Comparison of ENCODE assay signal across 18 mouse cellular contexts in the genomic region with DNA sequence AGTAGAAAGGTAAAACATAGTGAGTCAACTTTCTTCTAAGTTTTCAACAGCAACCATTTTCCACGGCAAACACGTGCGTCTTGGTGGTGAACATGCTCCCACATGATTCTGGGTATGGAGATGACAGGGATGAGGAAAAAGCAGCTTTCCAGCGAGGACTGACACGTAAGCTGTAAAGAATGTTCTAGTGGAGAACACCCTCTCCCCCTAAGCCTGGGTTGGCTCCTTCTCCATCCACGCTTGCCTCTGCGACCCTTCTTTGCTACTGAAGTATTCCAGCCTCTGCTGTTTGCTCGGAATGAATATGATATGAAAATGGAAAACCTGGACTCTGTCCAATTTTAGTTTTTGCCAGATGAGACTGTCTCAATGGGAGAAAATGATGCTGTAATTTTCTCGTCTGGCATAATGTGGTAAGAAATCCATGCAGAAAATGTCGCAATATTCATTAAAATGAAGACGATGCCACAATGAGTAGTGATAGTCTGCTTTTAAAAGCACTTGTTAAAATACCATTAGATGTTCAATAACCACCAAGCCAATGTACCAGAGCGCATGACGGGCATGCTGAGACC.
DNase-seq lines count a peak whose midpoint lies in the region; ATAC-seq and TF ChIP-seq lines count a peak whose summit lies in the region.
"Had no signal": no experiment of that assay in that cellular context is flagged by ENCODE, and none has a peak within 500 bp of the region (broad histone marks: within the 10 kb centered on the region; RNA-seq: fewer than 3 reads in every experiment).

No protein-coding gene starts in this region.

- H3K27ac ChIP-seq in forebrain, postnatal 0 days (ENCODE audit: low read depth, low read length) = peak overlapping the region; percentile 52
- no peak overlapping the region for H3K27ac ChIP-seq in forebrain, embryonic 10.5 days
- H3K27ac ChIP-seq in midbrain, embryonic 11.5 days (ENCODE audit: low read depth, low read length) = no peak overlapping the region
- H3K27ac ChIP-seq in midbrain, embryonic 15.5 days = no peak overlapping the region
- H3K27ac ChIP-seq: hindbrain, embryonic 14.5 days; intestine, embryonic 15.5 days; limb, embryonic 15.5 days; neural tube, embryonic 13.5 days had no signal

- no peak for TF ChIP-seq CTCF in forebrain, postnatal 0 days (IDR thresholded peaks at IDR 0.05; ENCODE audit: low read depth)

- H3K4me1 ChIP-seq in forebrain, postnatal 0 days (ENCODE audit: insufficient read depth) = peaks cover 17% of the 10 kb centered on the region
- H3K4me1 ChIP-seq in forebrain, embryonic 10.5 days = peaks cover 31% of the 10 kb centered on the region
- H3K4me1 ChIP-seq in midbrain, embryonic 11.5 days (ENCODE audit: control insufficient read depth, insufficient read depth, low read length) = no peaks in the 10 kb centered on the region; the same call in 1 of the 2 replicates
- H3K4me1 ChIP-seq in midbrain, embryonic 15.5 days = peaks cover 7% of the 10 kb centered on the region
- H3K4me1 ChIP-seq: intestine, embryonic 15.5 days; limb, embryonic 15.5 days had no signal

- peak; percentile 38 for ATAC-seq in forebrain, postnatal 0 days
- no peak for ATAC-seq in midbrain, embryonic 11.5 days (ENCODE audit: low FRiP score)
- ATAC-seq in midbrain, embryonic 15.5 days (replicated peaks) = no peak
- ATAC-seq: intestine, embryonic 15.5 days had no signal

- H3K9ac ChIP-seq in forebrain, postnatal 0 days = no peak overlapping the region
- no peak overlapping the region for H3K9ac ChIP-seq in midbrain, embryonic 11.5 days (ENCODE audit: low read length)
- no peak overlapping the region for H3K9ac ChIP-seq in midbrain, embryonic 15.5 days
- H3K9ac ChIP-seq: hindbrain, embryonic 14.5 days; intestine, embryonic 15.5 days; limb, embryonic 15.5 days; neural tube, embryonic 13.5 days had no signal

- WGBS in forebrain, postnatal 0 days = 52% methylated on average over 13 of the region's 13 CpGs
- WGBS in forebrain, embryonic 10.5 days = 95% methylated on average over 13 of the region's 13 CpGs
- WGBS in midbrain, embryonic 11.5 days = 91% methylated on average over 13 of the region's 13 CpGs
- WGBS in midbrain, embryonic 15.5 days = 85% methylated on average over 13 of the region's 13 CpGs

- H3K9me3 ChIP-seq in forebrain, postnatal 0 days (ENCODE audit: low read length) = no peaks in the 10 kb centered on the region
- H3K9me3 ChIP-seq in forebrain, embryonic 10.5 days = no peaks in the 10 kb centered on the region
- H3K9me3 ChIP-seq in midbrain, embryonic 11.5 days (ENCODE audit: control insufficient read depth, low read length) = no peaks in the 10 kb centered on the region
- H3K9me3 ChIP-seq in midbrain, embryonic 15.5 days = no peaks in the 10 kb centered on the region
- H3K9me3 ChIP-seq: intestine, embryonic 15.5 days; limb, embryonic 15.5 days; neural tube, embryonic 13.5 days had no signal

- no peak overlapping the region for H3K4me3 ChIP-seq in forebrain, postnatal 0 days (ENCODE audit: low read depth, low read length)
- no peak overlapping the region for H3K4me3 ChIP-seq in forebrain, embryonic 10.5 days
- H3K4me3 ChIP-seq in midbrain, embryonic 11.5 days (ENCODE audit: low read depth, low read length) = no peak overlapping the region
- H3K4me3 ChIP-seq in midbrain, embryonic 15.5 days = no peak overlapping the region
- H3K4me3 ChIP-seq: intestine, embryonic 15.5 days; limb, embryonic 15.5 days; neural tube, embryonic 13.5 days had no signal

- DNase-seq in forebrain, postnatal 0 days = peak; percentile 60
- no peak for DNase-seq in forebrain, embryonic 10.5 days (ENCODE audit: extremely low spot score, low spot score)
- peak; percentile 61 for DNase-seq in midbrain, embryonic 11.5 days (ENCODE audit: low spot score, missing footprints)
- DNase-seq in heart, adult 9 months (ENCODE audit: low spot score in 2 of 2) = peak; percentile 28 to 36
- peak; percentile 35 for DNase-seq in heart, postnatal 4 days
- DNase-seq in ovary, postnatal 36 days (ENCODE audit: low spot score) = no peak
- DNase-seq: B cell, adult 2 months; cerebellum, adult 8-10 months; gastrocnemius, postnatal 14 days; kidney, adult 9 months; kidney, postnatal 25 days; lung, postnatal 14 days; thymus, postnatal 36 days had no signal

- no peak overlapping the region for H3K4me2 ChIP-seq in forebrain, postnatal 0 days (ENCODE audit: low read depth)
- no peak overlapping the region for H3K4me2 ChIP-seq in midbrain, embryonic 11.5 days
- no peak overlapping the region for H3K4me2 ChIP-seq in midbrain, embryonic 15.5 days
- H3K4me2 ChIP-seq: hindbrain, embryonic 14.5 days; intestine, embryonic 15.5 days; limb, embryonic 15.5 days; neural tube, embryonic 13.5 days had no signal

- H3K27me3 ChIP-seq in forebrain, postnatal 0 days (ENCODE audit: insufficient read depth, low read length) = no peaks in the 10 kb centered on the region
- H3K27me3 ChIP-seq in forebrain, embryonic 10.5 days (ENCODE audit: poor library complexity, severe bottlenecking) = no peaks in the 10 kb centered on the region
- no peaks in the 10 kb centered on the region for H3K27me3 ChIP-seq in midbrain, embryonic 11.5 days (ENCODE audit: control insufficient read depth, insufficient read depth, low read length)
- H3K27me3 ChIP-seq in midbrain, embryonic 15.5 days (replicated peaks) = no peaks in the 10 kb centered on the region
- H3K27me3 ChIP-seq: intestine, embryonic 15.5 days; limb, embryonic 15.5 days; neural tube, embryonic 13.5 days had no signal

- H3K36me3 ChIP-seq in forebrain, postnatal 0 days (ENCODE audit: insufficient read depth) = no peaks in the 10 kb centered on the region
- no peaks in the 10 kb centered on the region for H3K36me3 ChIP-seq in forebrain, embryonic 10.5 days (replicated peaks)
- no peaks in the 10 kb centered on the region for H3K36me3 ChIP-seq in midbrain, embryonic 11.5 days (ENCODE audit: control insufficient read depth, insufficient read depth, low read length)
- H3K36me3 ChIP-seq in midbrain, embryonic 15.5 days (replicated peaks) = no peaks in the 10 kb centered on the region
- H3K36me3 ChIP-seq: intestine, embryonic 15.5 days; neural tube, embryonic 13.5 days had no signal

Comparison
In these comparisons a context has a peak if more than half of its experiments do, and no peak if none do; other contexts are left out.
1. DNase-seq: peak in forebrain, postnatal 0 days (single experiment), midbrain, embryonic 11.5 days (single experiment), heart, adult 9 months (2 of 2) and heart, postnatal 4 days (single experiment); none in forebrain, embryonic 10.5 days (single experiment) and ovary, postnatal 36 days (single experiment).